Mouse (Mus musculus) G1E (cell line): Measurements from ENCODE around the gene Snrnp40.

Experiments used
- CTCF ChIP-seq: IDR thresholded peaks from 2 replicates; pipeline ENCODE4 v1.5.1; 2012; ENCODE audit warnings: low read depth, low read length, inconsistent platforms, mixed read lengths
- GATA1 ChIP-seq: IDR thresholded peaks from 2 replicates; pipeline ENCODE4 v1.6.1; 2012; ENCODE audit warnings: borderline replicate concordance, low read length, inconsistent platforms, mixed read lengths

DNA sequence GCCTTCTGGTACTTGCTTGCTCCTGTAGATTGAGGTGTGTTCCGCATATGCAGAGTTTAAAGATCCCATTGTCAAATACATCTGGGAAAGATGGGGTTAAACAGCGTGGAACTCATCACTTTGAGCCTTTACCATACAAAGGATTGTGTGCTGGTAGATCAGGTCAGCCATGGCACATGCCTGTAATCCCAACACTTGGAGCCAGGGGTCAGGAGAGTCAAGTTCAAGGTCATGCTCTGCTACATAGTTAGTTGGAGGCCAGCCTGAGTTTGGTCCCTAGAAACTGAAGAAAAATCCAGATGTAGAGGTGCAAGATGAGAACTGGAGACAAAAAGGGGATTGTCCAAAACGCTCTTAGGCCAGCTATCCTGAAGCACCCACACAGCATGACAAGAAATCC, 31.3 kb downstream of the Snrnp40 start:
- TF ChIP-seq CTCF (no peak), GATA1 (no peak)
